Mouse (Mus musculus): ENCODE results near the gene Gm49711. TPM values are rescaled to one million over a fixed set of nuclear protein-coding genes. Genes with fewer than 3 reads are reported as not detected.

Gm49711 gene
- 0.12 and 0.15 TPM in 2 replicates for polyA plus RNA-seq (2015; fragmentation: Nextera tagmentation; extraction: Ambion mirVana)

GRCm38 (mm10) chr16:92057852-92058643 lies at the start of gene Gm49711, which contains the start of the genes Mrps6 and Slc5a3:
Gene Gm49711, plus strand, starts transcription at chr16:92058316.
Gene Mrps6, plus strand, starts transcription at chr16:92058270.
Gene Slc5a3, plus strand, starts transcription at chr16:92058322.

Other genes with a start within 250 kb of the Gm49711 start
- gene Mrps6, start within 50 bp of the Gm49711 start, polyA plus RNA-seq (2015; fragmentation: Nextera tagmentation; extraction: Ambion mirVana): 178 and 201 TPM in 2 replicates
- gene Slc5a3, start within 50 bp of the Gm49711 start, polyA plus RNA-seq (2015; fragmentation: Nextera tagmentation; extraction: Ambion mirVana): 4.2 and 4.9 TPM in 2 replicates
- gene Kcne2, start 234.1 kb downstream of the Gm49711 start, polyA plus RNA-seq (2015; fragmentation: Nextera tagmentation; extraction: Ambion mirVana): 0.07 TPM in 1 of 2 replicates, not detected in the other
- gene Smim11, start 243.0 kb downstream of the Gm49711 start, polyA plus RNA-seq (2015; fragmentation: Nextera tagmentation; extraction: Ambion mirVana): 110 and 121 TPM in 2 replicates